Mouse (Mus musculus) forebrain, embryonic 12.5 days (tissue): ENCODE data around the gene Creg2. TPM values are rescaled to one million over a fixed set of nuclear protein-coding genes. Genes with fewer than 3 reads are reported as not detected.

Experiments
- ATAC-seq: fragments of 200-750 bp; cut with Nextera tagmentation; 2 replicates; pipeline ENCODE4 v1.8.0; 2017; ENCODE audit warnings: moderate TSS enrichment; ENCODE audit not compliant: low FRiP score
- H3K27ac ChIP-seq: fragments of 300-500 bp; sonication (generic); 2 replicates; pipeline ENCODE4 v1.5.1; 2016; ENCODE audit warnings: mild to moderate bottlenecking
- H3K27me3 ChIP-seq: fragments of 300-500 bp; sonication (generic); 2 replicates; pipeline ENCODE4 v1.6.1; 2016; ENCODE audit warnings: mild to moderate bottlenecking
- H3K36me3 ChIP-seq: fragments of 300-500 bp; sonication (generic); replicated peaks from 2 replicates; pipeline ENCODE4 v1.6.1; 2016; ENCODE audit warnings: mild to moderate bottlenecking
- H3K4me1 ChIP-seq: fragments of 300-500 bp; sonication (generic); 2 replicates; pipeline ENCODE4 v1.6.1; 2016
- H3K4me2 ChIP-seq: fragments of 300-500 bp; sonication (generic); 2 replicates; pipeline ENCODE4 v1.6.1; 2016; ENCODE audit warnings: mild to moderate bottlenecking, moderate library complexity
- H3K4me3 ChIP-seq: fragments of 300-500 bp; sonication (generic); replicated peaks from 2 replicates; pipeline ENCODE4 v1.5.1; 2016; ENCODE audit warnings: mild to moderate bottlenecking
- H3K9ac ChIP-seq: fragments of 300-500 bp; sonication (generic); 2 replicates; pipeline ENCODE4 v1.6.1; 2016; ENCODE audit warnings: mild to moderate bottlenecking
- H3K9me3 ChIP-seq: fragments of 300-500 bp; sonication (generic); 2 replicates; pipeline ENCODE4 v1.6.1; 2016
- WGBS: fragments of 180-500 bp; shearing (Covaris S2); methylation state at CpG from one replicate; pipeline ENCODE4 v1.1.7; 2016; 5-methylcytosine and 5-hydroxymethylcytosine counted together
- polyA plus RNA-seq: library from polyadenylated mRNA; unstranded; fragments of >200 nt; fragmentation: Nextera tagmentation; extraction: Ambion mirVana; gene quantifications from 2 replicates; pipeline ENCODE4 v1.2.1, GENCODE M21; 2016

The Creg2 gene
- polyA plus RNA-seq, 1 experiment from 2014 or later, result 0.38 TPM

DNA sequence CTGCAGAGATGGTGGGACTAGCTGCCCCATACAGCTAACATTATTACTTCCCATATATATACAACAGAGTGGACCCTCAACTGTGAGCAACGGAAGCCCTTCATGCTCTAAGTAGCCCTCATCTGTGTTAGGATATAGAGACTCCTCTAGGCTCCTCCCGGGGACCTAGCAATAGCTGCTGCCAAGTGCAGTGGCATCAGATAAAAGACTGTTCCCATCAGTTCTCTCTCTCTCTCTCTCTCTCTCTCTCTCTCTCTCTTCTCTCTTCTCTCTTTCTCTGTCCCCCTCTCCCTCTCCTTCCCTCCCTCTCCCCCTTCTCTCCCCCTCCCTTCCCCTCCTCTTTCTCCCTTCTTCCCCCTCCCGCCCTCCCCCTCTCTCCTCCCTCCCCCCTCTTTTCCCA is 70.1 kb downstream of the Creg2 start:
- H3K4me3 ChIP-seq, result no peak overlapping the region
- H3K4me1 ChIP-seq, result peaks cover 3% of the 10 kb centered on the region; the same call in 1 of the 2 replicates
- no peaks in the 10 kb centered on the region for H3K36me3 ChIP-seq
- H3K9me3 ChIP-seq, result no peaks in the 10 kb centered on the region
- no peak overlapping the region for H3K4me2 ChIP-seq
- H3K27ac ChIP-seq, result no peak overlapping the region
- H3K27me3 ChIP-seq, result no peaks in the 10 kb centered on the region
- no peak overlapping the region for H3K9ac ChIP-seq
- WGBS, result 73% methylated on average over 2 of the region's 3 CpGs
- ATAC-seq, result no peak

DNA sequence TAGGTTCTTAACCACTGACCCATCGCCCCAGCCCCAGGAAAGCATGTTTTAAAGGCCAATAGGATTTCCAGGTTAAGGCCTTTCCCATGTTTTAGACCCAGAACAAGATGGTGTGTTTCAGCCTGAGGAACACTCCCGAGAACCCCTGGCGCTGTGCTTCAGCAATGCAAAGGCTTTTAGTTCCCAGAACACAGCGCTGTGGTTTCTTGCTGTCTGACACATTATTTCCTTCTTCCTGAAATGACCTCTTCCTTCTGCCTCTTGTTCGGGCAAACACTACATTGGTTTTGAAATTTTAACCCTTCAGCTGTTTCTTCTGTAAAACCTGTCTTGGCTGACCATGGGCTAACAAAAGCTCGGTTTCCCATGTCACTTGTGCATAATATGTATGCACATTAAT is 72.1 kb downstream of the Creg2 start:
- peaks cover 14% of the 10 kb centered on the region for H3K4me1 ChIP-seq
- H3K9me3 ChIP-seq, result no peaks in the 10 kb centered on the region
- H3K27ac ChIP-seq, result no peak overlapping the region
- no peak for ATAC-seq
- H3K36me3 ChIP-seq, result no peaks in the 10 kb centered on the region
- H3K4me2 ChIP-seq, result no peak overlapping the region
- no peaks in the 10 kb centered on the region for H3K27me3 ChIP-seq
- no peak overlapping the region for H3K4me3 ChIP-seq
- no peak overlapping the region for H3K9ac ChIP-seq
- 80% methylated on average over 6 of the region's 6 CpGs for WGBS

DNA sequence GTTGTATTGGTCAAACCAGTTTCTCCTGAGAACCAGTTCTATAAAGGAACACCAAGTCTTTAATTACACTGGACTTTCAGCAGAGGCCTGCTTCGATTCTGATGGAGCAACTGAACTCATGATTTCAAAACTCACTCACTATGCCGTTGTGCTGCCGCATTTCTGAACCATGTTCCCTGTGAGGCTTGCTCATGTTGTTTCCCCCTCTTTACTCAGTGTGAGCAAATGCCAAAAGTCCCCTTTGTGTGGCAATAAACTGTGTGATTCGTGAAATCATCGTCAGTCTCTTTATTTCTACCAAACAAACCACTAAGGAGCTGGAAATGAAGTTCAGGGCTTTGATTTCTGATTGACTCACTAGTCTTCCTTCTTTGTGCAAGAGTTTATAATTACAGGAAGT is 72.8 kb downstream of the Creg2 start:
- Histone ChIP-seq H3K4me3 (no peak overlapping the region), H3K9me3 (no peaks in the 10 kb centered on the region), H3K4me1 (peaks cover 14% of the 10 kb centered on the region), H3K27ac (no peak overlapping the region), H3K9ac (no peak overlapping the region), H3K36me3 (no peaks in the 10 kb centered on the region), H3K27me3 (no peaks in the 10 kb centered on the region), H3K4me2 (no peak overlapping the region)
- no peak for ATAC-seq
- WGBS, result 86% methylated on average over 5 of the region's 5 CpGs

DNA sequence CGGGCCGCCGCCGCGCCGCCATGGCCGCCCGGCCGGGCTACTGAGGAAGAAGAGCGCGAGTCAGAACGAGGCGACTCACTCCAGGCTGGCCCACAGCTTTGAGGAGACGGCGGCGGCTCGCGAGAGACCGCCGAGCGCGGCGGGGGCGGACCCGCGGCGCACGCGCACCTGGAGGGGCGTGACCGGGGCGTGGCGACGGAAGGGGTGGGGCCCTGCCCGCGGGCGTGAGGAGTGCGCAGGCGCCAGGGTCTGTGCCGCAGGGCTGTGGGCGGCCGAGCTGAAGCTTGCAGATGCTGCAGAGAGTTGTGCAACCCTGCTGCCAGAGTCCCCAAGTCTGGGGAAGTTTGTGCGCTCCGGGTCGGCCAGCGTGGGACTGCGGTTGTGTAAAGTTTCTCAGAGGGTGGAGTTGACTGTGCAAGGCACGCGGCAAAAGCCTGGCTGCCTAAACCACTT is 74.0 kb downstream of the Creg2 start, which contains the start of gene Rnf149:
Rnf149 (minus strand) TSS at position 153 of the 453 bp plus-strand sequence.
- H3K27me3 ChIP-seq, result no peaks in the 10 kb centered on the region
- H3K9me3 ChIP-seq, result no peaks in the 10 kb centered on the region
- H3K27ac ChIP-seq, result peak within 1 kb of the TSS; percentile 98
- peak; percentile 98 for ATAC-seq
- H3K4me2 ChIP-seq, result peak within 1 kb of the TSS; percentile 71
- H3K36me3 ChIP-seq, result no peaks in the 10 kb centered on the region
- H3K9ac ChIP-seq, result peak within 1 kb of the TSS; percentile 93
- H3K4me1 ChIP-seq, result peaks cover 14% of the 10 kb centered on the region
- peak within 1 kb of the TSS; percentile 95 for H3K4me3 ChIP-seq
- under 1% methylated on average over 49 of the region's 49 CpGs for WGBS

DNA sequence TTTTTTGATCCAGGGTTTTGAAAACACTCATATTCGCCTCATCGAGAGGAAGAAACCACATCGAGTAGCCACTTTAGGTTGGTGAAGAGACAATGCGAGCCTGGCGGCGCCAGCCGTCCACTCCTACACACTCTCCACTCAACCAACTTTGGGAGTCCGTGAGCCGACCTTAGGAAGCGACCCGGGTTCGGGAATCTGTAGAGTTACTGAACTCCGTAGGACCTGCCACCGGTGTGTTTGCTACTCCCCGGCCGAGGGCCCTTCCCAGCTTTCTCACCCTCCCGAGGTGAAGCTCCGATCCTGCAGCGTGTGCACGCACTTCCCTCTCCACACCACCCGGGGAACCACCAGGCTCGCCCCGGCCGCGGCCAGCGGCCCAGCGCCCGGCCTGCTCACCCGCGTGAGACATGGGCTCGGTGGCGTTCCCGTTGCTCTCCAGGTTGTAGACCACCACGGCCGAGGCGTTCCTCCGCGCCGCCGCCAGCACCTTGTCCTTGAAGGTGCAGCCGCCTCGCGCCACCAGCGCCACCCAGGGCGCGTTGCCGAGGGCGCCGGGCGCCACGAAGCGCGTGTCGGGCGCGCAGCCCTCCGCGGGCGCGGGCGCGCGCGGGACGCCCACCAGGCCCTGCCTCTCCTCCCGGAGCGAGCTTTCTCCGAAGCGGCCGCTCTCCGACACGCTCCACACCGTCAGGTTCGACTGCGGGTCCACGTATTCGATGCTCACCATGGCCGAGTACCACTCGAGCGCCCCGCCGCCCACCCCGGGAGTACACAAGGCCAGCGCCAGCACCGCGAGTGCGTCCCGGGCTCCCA is 74.6 kb downstream of the Creg2 start:
- peak overlapping the region; percentile 93 for H3K9ac ChIP-seq
- no peaks in the 10 kb centered on the region for H3K36me3 ChIP-seq
- under 1% methylated on average over 77 of the region's 88 CpGs for WGBS
- H3K4me2 ChIP-seq, result peak overlapping the region; percentile 71
- peak overlapping the region; percentile 98 for H3K27ac ChIP-seq
- no peaks in the 10 kb centered on the region for H3K9me3 ChIP-seq
- H3K4me1 ChIP-seq, result peaks cover 14% of the 10 kb centered on the region
- peak; percentile 86 for ATAC-seq
- no peaks in the 10 kb centered on the region for H3K27me3 ChIP-seq
- peak overlapping the region; percentile 95 for H3K4me3 ChIP-seq

DNA sequence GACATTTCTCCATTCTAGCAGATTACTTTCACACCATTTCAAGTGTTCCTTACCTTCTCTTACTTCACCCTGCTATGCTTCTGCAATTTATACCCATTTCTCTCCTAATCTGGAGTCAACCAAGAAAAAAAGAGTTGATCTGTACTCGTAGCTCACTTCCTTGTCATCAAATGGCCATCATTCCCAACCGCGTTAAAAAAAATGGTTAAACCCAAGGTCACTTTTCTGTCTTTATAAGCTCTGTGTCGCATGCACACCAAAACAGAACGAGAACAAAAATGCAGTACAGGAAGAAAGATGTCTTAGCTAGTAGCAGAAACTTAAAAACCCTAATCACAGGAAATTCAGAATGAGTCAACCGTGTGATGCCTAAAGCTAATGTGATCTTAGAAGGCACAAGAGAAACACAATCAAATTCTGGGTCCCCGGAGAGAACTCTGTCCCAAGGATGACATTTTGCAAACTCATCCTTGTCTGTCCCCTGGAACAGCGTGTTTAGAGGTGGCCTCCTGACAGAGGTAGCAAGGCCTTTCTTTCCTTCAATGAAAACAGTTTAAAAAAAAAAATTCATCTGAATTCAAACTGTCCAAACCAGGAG is 75.4 kb downstream of the Creg2 start:
- Histone ChIP-seq H3K9ac (peak overlapping the region; percentile 93), H3K4me2 (peak overlapping the region; percentile 71), H3K27ac (no peak overlapping the region), H3K27me3 (no peaks in the 10 kb centered on the region), H3K4me3 (peak overlapping the region; percentile 95), H3K36me3 (no peaks in the 10 kb centered on the region), H3K9me3 (no peaks in the 10 kb centered on the region), H3K4me1 (peaks cover 14% of the 10 kb centered on the region)
- no peak for ATAC-seq
- 23% methylated on average over 8 of the region's 8 CpGs for WGBS

DNA sequence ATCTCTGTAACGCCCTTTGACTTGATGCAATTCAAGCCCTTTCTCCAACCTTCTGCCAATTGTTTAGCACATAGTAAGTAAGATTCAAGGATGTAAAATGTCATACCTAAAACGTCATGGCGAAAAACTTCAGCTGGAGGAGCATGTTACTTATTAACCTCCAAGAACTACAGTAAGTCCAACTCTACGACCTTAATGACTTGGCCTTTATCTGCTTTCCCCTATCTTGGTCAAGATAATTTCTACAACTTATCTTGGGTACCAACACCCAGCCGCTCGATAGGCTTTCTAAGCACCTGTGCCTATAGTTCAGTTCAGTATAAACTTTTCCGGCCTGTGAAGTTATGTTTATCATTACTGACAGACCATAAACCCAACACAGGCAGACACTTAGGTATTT is 77.4 kb downstream of the Creg2 start:
- Histone ChIP-seq H3K27ac (no peak overlapping the region), H3K9ac (no peak overlapping the region), H3K4me1 (peaks cover 14% of the 10 kb centered on the region), H3K4me3 (no peak overlapping the region), H3K36me3 (peaks cover 7% of the 10 kb centered on the region; the same call in 1 of the 2 replicates), H3K27me3 (no peaks in the 10 kb centered on the region), H3K9me3 (no peaks in the 10 kb centered on the region), H3K4me2 (no peak overlapping the region)
- WGBS, result 90% methylated on average over 7 of the region's 7 CpGs
- ATAC-seq, result no peak

DNA sequence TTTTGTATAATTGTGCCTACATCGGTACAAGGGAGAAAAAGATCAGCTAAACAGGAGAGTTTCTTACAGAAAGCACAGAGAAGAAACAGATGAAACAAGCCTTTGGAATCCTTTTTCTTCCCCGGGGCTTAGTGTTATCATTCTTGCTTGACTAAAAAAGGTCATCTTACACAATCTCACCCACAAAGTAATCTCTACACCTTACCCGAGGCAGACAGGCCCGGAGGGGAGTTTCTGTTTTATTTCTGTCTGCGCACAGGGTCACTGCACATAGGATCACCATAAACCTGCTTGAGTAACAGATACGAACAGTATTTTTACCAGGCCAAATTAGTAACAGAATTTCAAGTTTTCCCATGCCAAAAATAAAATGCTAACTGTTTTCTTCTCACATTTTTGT is 79.6 kb downstream of the Creg2 start:
- H3K27me3 ChIP-seq, result no peaks in the 10 kb centered on the region
- 84% methylated on average over 6 of the region's 6 CpGs for WGBS
- peaks cover 7% of the 10 kb centered on the region; the same call in 1 of the 2 replicates for H3K36me3 ChIP-seq
- no peak overlapping the region for H3K9ac ChIP-seq
- H3K4me3 ChIP-seq, result no peak overlapping the region
- H3K9me3 ChIP-seq, result no peaks in the 10 kb centered on the region
- no peak overlapping the region for H3K27ac ChIP-seq
- no peak overlapping the region for H3K4me2 ChIP-seq
- ATAC-seq, result no peak
- H3K4me1 ChIP-seq, result peaks cover 11% of the 10 kb centered on the region

Other genes with a start within 250 kb of the Creg2 start
- 7.2 TPM in 2 replicates for gene Tbc1d8, start 172.7 kb downstream of the Creg2 start, polyA plus RNA-seq
- gene Cnot11, start 116.5 kb downstream of the Creg2 start, polyA plus RNA-seq, result 23.1 and 24.1 TPM in 2 replicates
- 24.7 and 30.5 TPM in 2 replicates for gene Rnf149, start 74.1 kb downstream of the Creg2 start, polyA plus RNA-seq
- gene Rfx8, start 69.5 kb upstream of the Creg2 start, polyA plus RNA-seq, result not detected in 2 replicates
- gene Gm3646, start 153.9 kb upstream of the Creg2 start, polyA plus RNA-seq, result not detected in 2 replicates
- 55.9 and 73.9 TPM in 2 replicates for gene Map4k4, start 249.4 kb upstream of the Creg2 start, polyA plus RNA-seq